Mouse (Mus musculus) urinary bladder, postnatal 25 days (tissue): ENCODE results near the gene Btnl1.

Experiments
- DNase-seq: peaks from one replicate; pipeline ENCODE4 v3.0.0; 2022; ENCODE audit warnings: low spot score

Gene Btnl1

DNA sequence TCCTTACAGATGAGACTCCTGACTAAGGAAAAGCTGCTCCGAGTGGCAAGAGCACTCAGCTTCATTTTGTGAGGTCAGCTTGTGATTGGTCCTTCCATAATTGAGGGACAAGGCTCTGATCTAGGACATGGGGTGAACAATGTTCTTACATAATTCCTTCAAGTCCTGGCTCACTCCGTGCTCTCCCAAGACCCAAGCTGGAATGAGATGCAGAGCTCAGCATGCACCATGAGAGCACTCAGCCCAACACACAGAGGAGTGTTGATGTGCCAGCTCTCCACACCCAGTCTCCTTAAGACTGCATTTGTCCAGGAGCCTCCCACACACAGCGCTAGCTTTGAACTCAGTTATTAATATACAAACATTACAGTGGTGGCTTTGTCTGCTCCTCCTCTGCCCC, 7.8 kb downstream of the Btnl1 start:
- no peak for DNase-seq

DNA sequence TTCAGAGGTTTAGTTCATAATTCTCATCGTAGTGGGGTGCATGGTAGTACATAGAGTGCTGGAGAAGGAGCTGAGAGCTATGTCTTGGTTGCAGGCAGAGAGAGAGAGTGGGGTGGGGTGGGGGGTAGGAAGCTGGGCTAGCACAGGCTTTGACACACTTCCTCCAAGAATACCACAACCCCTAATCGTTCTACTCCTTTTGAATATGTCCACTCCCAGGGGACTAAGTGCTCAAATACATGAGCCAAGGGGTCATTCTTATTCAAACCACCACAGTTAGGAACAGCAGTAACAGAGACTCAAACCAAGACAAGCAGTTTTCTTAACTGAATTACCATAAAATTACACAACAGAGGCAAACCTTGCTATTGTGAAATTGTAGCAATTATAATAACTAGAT, 9.7 kb downstream of the Btnl1 start:
- DNase-seq = no peak

DNA sequence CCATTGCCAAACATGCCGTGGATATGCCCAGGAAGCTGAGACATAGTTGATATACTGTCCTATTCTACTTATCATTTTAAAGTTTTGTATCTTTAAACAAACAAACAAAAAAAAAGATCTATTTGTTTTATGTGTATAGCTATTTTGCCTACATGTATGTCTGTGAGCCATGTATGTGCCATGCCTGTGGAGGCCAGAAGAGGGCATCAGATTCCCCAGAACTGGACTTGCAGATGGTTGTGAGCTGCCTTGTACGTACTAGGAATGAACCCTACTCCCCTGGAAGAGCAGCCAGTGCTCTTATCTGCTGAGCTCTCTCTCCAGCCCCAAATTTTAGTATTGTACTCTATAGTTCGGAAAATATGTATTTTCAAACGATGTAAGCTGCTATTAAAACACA, 11.6 kb downstream of the Btnl1 start:
- no peak for DNase-seq

DNA sequence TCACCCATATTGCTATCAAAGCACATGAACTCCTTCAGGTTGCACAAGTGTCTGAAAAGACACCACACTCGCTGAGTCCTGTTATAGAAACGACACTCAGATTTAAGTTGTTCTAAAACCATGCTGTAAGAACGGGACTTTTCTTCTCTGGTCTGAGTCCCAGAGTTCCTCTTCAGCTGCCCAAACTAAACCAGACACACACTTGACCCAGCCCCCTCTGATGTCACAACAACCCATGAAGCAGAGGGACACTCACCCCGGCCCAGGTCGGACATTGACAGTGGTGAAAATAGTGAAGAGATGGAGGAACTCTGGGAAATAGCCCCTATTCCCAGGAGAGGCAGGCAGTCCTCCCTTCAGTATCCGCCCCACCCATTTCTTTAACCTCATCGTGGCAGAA, 14.6 kb downstream of the Btnl1 start:
- DNase-seq = no peak

DNA sequence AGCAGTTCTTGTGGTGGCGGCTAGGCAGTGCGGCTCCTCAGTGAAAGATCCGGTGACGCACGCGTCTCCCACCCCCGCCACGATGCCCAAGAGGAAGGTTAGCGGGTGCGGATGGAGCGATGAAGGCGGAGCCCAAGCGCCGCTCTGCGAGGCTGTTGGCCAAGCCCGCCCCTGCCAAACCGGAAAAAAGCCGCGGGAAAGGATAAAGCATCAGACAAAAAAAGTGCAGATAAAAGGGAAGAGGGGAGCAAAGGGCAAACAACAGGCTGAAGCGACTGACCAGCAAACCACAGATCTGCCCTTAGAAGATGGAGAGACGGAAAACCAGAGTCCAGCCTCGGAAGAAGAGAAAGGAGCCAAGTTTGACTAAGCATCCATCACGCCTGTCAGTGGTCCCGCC, 15.4 kb downstream of the Btnl1 start:
- no peak for DNase-seq

DNA sequence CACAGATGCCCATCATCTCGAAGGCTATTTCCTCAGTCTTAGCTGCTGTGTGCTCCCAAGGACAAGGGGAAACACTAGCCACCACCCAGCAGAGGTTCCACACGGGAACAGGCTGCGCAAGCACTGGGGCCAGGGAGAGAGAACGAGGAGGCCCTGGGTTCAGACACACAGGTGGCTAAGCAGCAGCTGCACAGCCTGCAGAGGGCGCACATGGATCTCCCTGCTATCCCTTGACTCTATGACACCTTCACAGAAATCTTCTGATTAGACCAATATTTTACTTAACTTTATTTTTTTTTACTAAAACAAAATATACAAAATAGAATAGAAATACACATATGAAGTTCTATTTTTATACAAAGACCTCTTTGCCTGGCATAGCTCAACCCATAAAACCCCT, 20.4 kb downstream of the Btnl1 start:
- DNase-seq = no peak

DNA sequence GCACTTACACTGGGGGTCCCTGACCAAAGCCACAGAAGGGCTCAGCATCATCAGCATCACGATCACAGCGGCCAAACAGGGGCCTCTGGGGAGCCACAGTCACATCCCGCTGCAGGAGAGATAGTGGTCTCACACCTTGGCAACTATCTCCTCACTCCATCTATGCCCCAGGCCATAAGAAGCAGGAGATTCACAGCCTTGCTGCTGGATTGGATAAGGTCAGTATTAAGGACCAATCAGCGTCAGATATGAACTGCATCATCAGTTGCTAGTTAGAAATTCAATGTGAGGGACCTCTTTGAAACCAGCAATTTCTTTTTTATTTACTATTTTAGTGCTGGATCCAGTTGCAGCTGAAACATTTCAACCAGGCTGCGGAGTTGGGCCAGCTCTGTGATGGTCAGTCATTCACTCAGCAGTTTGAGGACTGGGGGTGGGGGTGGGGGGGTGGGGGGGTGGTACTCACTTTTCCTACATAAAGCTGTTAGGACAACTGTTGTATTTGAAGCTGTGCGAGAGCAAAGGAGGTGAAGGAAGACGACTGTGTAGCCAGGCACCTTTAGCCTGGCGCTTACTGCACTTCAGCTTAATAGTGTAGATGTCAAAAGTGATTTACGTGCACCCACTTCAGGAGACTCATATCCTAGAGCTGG, 21.3 kb downstream of the Btnl1 start:
- peak; percentile 20 for DNase-seq

DNA sequence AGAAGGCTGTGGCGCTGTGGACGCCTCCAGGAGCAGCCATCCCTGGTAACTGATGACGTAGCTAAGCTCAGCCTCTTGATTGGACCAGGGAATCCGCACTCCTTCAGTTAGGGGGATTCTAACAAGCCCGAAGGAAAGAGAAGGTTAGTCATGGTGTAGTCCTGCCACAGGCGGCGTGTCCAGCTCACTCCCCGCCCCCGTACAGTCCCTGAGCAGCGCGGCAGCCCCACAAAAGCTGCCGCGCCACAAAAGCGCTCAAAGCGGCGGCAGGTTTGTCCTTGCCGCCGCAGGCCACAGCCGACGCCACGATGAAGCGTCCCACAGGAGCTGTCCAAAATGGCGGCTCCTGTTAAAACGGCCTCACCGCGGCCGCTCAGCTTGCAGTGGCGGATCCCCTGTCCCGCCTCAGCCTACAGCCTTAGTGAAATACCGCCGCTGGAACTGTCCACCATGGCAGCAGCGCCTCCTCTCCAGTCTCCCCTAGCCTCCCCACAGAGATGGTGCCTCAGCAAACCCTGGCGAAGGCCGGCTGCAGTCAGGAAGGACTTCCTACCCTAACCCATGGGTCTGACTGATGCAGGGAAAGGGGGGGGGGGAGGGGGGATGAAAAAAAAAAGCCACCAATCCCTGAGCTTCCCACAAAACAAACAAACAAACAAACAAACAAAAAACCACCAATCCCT, 21.9 kb downstream of the Btnl1 start, which contains the start of gene BC051142:
BC051142 (plus strand) TSS at position 110 of the 683 bp plus-strand sequence.
- peak; percentile 54 for DNase-seq

DNA sequence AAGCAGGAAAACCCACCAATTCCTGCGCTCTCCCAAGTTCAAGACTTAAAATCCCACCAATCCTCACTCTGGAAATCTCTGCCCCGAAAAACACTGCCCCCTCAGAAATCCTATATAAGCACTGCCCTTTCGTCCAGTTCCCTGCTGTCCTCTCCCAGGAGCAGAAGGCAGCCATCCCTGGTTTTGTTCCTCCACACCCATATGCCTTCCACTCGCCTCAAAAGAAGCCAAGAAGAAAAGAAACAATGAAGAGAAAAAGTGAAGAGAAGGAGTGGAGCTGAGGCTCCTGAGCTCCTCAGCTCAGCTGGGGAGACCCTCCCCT, 22.4 kb downstream of the Btnl1 start:
- no peak for DNase-seq

DNA sequence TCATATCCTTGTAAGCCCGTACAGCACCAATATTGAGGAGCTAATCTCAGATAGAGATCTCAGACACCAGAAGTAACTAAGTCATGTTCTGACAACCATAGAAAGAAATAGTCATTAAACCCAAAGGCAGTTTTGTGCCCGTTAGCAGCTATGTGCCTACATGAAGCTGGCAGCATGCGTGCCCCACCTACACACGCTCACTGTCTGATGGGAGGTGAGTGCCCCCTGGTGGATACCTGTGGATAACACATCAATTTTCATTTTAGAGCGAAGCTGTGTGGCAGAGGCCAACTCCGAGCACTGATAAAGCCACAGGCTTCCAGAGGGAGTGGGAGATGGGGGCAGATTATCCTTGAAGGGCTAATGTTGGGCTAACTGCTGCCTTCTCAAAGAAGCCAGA, 34.2 kb downstream of the Btnl1 start:
- DNase-seq = peak; percentile 60

DNA sequence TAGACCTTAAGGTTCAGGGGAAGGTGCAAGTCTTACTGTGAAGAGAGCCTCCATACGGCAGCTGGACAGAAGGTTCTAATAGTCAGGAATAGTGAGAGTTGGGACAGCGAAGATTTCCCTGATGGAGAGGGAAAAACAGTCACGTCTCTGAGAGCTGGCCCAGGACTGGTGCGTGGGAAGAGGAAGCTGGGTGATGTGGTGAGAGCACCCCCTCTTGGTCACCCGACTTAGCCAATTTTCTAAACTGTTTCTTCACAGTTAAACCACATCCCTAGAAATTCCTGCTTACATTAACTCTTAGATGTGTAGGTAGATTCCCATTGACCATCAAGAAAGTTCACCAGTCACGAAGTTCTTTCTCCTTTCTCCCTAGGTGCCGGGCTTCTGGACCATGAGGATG, 43.1 kb downstream of the Btnl1 start:
- no peak for DNase-seq

DNA sequence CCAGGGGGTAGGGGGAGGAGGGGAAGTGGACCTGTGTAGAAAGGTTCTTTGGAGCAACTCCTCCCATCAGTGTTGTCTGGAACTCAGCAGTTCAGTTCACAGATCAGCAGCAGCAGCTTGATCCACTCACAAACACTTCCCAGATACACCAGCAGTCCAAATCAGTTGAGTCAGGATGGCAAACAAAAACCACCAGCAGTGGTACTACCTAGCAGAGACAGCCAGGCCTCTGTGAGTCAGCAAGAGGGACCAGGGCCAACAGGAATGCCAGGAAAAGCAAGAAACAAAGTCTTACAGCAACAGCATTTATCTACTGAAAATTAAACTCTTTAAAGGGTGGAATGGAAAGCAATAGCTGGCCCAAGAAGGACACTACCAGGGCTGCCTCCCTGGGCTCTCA, 50.7 kb downstream of the Btnl1 start:
- DNase-seq = no peak
